ENCODE assay signal across 1 mouse cellular context in the genomic region with DNA sequence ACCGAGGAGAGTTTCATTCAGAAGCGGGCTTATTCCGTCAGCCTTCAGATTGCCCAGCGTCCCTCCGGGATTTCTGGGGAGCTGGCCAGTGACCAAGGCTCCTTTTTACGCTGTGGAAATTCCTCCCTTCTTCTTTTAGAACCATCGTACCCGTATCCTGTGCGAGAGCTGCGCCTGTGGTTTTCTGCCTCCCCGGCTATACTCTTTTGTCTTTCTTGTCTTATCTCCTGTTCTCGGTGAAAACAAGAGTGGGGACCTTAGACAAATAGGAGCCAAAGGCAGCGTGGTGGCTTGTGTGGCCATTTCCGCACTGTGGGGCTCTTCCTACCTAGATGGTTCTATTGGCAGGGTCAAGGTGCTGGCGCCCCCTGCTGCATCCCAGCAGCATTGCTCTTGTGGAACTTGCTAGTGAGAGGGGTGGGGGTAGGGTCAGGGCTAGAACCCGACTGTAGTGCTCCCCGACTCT.
TF ChIP-seq lines count a peak whose summit lies in the region.

No protein-coding gene starts in this region.

TF ChIP-seq in CH12.LX, 34 proteins besides CTCF, POLR2A, EP300 and RAD21 (continued from another document):
- no peak for TF ChIP-seq KAT2A (IDR thresholded peaks at IDR 0.05; ENCODE audit: insufficient replicate concordance, low read length)
- no peak for TF ChIP-seq ZKSCAN1 (IDR thresholded peaks at IDR 0.05; ENCODE audit: borderline replicate concordance, low read depth, low read length)
- no peak for TF ChIP-seq USF1 (IDR thresholded peaks at IDR 0.05; ENCODE audit: low read depth, low read length)
- no peak for TF ChIP-seq ETS1 (conservative IDR thresholded peaks at IDR 0.05; ENCODE audit: low read depth, low read length)
- 0 out of 2 replicates have a peak, but pooled peaks have one; percentile 4 for TF ChIP-seq MAX (IDR thresholded peaks at IDR 0.05; ENCODE audit: low read length)
- peak; percentile 79 for TF ChIP-seq MAZ (IDR thresholded peaks at IDR 0.05; ENCODE audit: low read depth, low read length)
- no peak for TF ChIP-seq RCOR1 (conservative IDR thresholded peaks at IDR 0.05; ENCODE audit: low read depth, low read length)
- TF ChIP-seq MYC (IDR thresholded peaks at IDR 0.05; ENCODE audit: low read depth, low read length), result peak; percentile 83
- peak; percentile 13; the same call in 1 of the 2 replicates for TF ChIP-seq IRF4 (IDR thresholded peaks at IDR 0.05; ENCODE audit: low read depth, low read length)
- no peak for TF ChIP-seq MEF2A (IDR thresholded peaks at IDR 0.05; ENCODE audit: borderline replicate concordance, low read depth, low read length)
- peak; percentile 89 for TF ChIP-seq CHD2 (IDR thresholded peaks at IDR 0.05; ENCODE audit: low read length)
- TF ChIP-seq USF2 (conservative IDR thresholded peaks at IDR 0.05; ENCODE audit: low read depth, low read length), result no peak
- TF ChIP-seq CHD1 (IDR thresholded peaks at IDR 0.05; ENCODE audit: low read depth, low read length), result no peak
- no peak for TF ChIP-seq GABPA (IDR thresholded peaks at IDR 0.05; ENCODE audit: insufficient replicate concordance, low read depth, low read length)
- no peak for TF ChIP-seq MAFK (IDR thresholded peaks at IDR 0.05; ENCODE audit: insufficient replicate concordance, low read length)
- TF ChIP-seq E2F4 (IDR thresholded peaks at IDR 0.05; ENCODE audit: insufficient replicate concordance, low read depth, low read length), result no peak
- peak; percentile 81 for TF ChIP-seq MXI1 (IDR thresholded peaks at IDR 0.05; ENCODE audit: low read depth, low read length)
- no peak; the same call in 1 of the 2 replicates for TF ChIP-seq TBP (conservative IDR thresholded peaks at IDR 0.05; ENCODE audit: low read depth, low read length)
- TF ChIP-seq ELF1 (IDR thresholded peaks at IDR 0.05; ENCODE audit: low read depth, low read length), result peak; percentile 95
- no peak for TF ChIP-seq ZMIZ1 (IDR thresholded peaks at IDR 0.05; ENCODE audit: low read depth, low read length)
- TF ChIP-seq JUND (conservative IDR thresholded peaks at IDR 0.05; ENCODE audit: low read depth, low read length), result no peak
- peak; percentile 76 for TF ChIP-seq TCF12 (IDR thresholded peaks at IDR 0.05; ENCODE audit: low read depth, low read length)
